Mouse (Mus musculus): ENCODE data around the gene Arnt. TPM values are rescaled to one million over a fixed set of nuclear protein-coding genes. Genes with fewer than 3 reads are reported as not detected.

The Arnt gene
- polyA plus RNA-seq, 3 experiments from 2014 or later, result 33.1 to 43.5 (median 36.8) TPM

GRCm38 (mm10) chr3:95531025-95531424 is 96.8 kb downstream of the Arnt start:
- no peak for ATAC-seq

GRCm38 (mm10) chr3:95533364-95533763 is 99.2 kb downstream of the Arnt start:
- no peak for ATAC-seq

DNA sequence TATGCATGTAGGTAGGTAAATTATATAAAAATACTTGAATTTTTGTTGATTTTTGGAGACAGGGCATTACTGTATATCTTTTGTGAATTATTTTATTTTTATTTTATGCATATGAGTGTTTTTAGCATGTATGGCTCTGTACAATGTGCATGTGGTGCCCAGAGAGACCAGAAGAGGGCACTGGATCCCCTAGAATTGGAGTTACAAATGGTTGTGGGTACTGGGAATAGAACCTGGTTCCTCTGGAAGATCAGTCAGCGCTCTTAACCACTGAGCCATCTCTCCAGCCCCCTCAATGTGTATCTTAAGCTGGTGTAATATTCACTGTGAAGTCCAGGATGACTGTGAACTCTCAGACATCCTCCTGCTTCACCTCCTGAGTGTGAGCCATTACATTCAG is 100.7 kb downstream of the Arnt start:
- no peak for ATAC-seq

DNA sequence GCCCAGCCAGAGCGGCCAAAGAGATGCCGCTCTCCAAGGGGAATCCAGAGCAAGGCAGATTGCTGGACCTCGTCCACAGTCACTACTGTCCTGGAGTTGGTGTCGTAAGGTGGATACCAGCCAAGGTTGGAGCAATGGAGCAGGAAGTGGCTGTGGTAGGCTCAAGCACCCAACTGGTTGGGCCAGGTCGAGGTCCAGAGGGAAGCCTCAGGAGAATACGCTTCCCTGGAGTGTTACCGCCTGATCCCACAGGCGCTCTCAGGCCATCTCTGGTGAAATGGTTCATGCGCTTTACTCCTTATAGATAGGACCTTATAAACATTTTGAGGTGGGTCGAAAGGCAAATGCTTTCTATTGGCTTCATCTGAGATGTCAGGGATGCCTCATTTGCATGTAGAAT is 104.7 kb downstream of the Arnt start:
- ATAC-seq, result no peak

DNA sequence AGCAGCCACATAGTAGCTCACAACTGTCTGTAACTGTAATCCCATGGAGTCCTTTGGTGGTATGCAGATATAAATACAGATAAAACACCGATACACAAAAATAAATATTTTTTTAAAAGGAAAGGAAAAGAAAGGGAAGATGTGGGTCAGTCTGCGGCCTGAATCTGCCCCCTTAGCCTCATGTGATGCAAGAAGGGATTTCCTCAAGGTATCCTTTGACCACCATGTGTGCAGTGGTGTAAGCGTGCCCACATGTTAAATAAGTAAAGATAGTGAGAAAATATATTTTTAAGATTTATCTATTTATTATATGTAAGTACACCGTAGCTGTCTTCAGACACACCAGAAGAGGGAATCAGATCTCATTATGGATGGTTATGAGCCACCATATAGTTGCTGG is 105.6 kb downstream of the Arnt start:
- no peak for ATAC-seq

- peak; percentile 66 for ATAC-seq
Observed at GRCm38 (mm10) chr3:95541186-95541585, 107.0 kb downstream of the Arnt start.

- ATAC-seq, result no peak
Observed at GRCm38 (mm10) chr3:95542171-95542570, 108.0 kb downstream of the Arnt start.

GRCm38 (mm10) chr3:95542981-95543380 is 108.8 kb downstream of the Arnt start:
- no peak for ATAC-seq

Other genes with a start within 250 kb of the Arnt start
- 10 to 100 TPM; 28.0 to 52.1 (median 31.8) TPM for gene Gabpb2, start 216.5 kb upstream of the Arnt start, polyA plus RNA-seq (2017; shearing (Covaris generic))
- gene Cdc42se1, start 205.7 kb upstream of the Arnt start, polyA plus RNA-seq (2017; shearing (Covaris generic)), result 100 to 1,000 TPM; 179 to 293 (median 202) TPM
- 10 to 100 TPM; 17.5 to 21.6 (median 18.8) TPM for gene Mllt11, start 202.2 kb upstream of the Arnt start, polyA plus RNA-seq (2017; shearing (Covaris generic))
- gene Gm128, start 192.8 kb upstream of the Arnt start, polyA plus RNA-seq (2017; shearing (Covaris generic)), result under 1 TPM; 0.49 to 0.94 (median 0.85) TPM
- under 1 TPM in 1 of 3 experiments, not detected in 2; 0.52 TPM for gene Bnipl, start 183.2 kb upstream of the Arnt start, polyA plus RNA-seq (2017; shearing (Covaris generic))
- gene Mindy1, start 153.0 kb upstream of the Arnt start, polyA plus RNA-seq (2017; shearing (Covaris generic)), result 10 to 100 TPM; 17.8 to 18.5 (median 18.3) TPM
- gene Prune1, start 152.3 kb upstream of the Arnt start, polyA plus RNA-seq (2017; shearing (Covaris generic)), result 10 to 100 TPM in 1 of 3 experiments, 1 to 10 TPM in 2; 7.5 to 11.0 (median 8.8) TPM
- under 1 TPM; 0.64 to 0.92 (median 0.91) TPM for gene Anxa9, start 127.2 kb upstream of the Arnt start, polyA plus RNA-seq (2017; shearing (Covaris generic))
- 100 to 1,000 TPM; 151 to 215 (median 154) TPM for gene Cers2, start 119.6 kb upstream of the Arnt start, polyA plus RNA-seq (2017; shearing (Covaris generic))
- 10 to 100 TPM; 16.9 to 24.2 (median 18.5) TPM for gene Setdb1, start 77.2 kb upstream of the Arnt start, polyA plus RNA-seq (2017; shearing (Covaris generic))
- not detected for gene 4930558C23Rik, start 31.5 kb upstream of the Arnt start, polyA plus RNA-seq (2017; shearing (Covaris generic))
- under 1 TPM in 1 of 3 experiments, not detected in 2; 0.44 TPM for gene Ctsk, start 64.9 kb downstream of the Arnt start, polyA plus RNA-seq (2017; shearing (Covaris generic))
- gene Ctss, start 92.4 kb downstream of the Arnt start, polyA plus RNA-seq (2017; shearing (Covaris generic)), result 100 to 1,000 TPM; 244 to 569 (median 448) TPM
- gene Hormad1, start 125.3 kb downstream of the Arnt start, polyA plus RNA-seq (2017; shearing (Covaris generic)), result not detected
- 10 to 100 TPM; 28.1 to 37.0 (median 31.5) TPM for gene Golph3l, start 154.5 kb downstream of the Arnt start, polyA plus RNA-seq (2017; shearing (Covaris generic))
- gene Ensa, start 190.6 kb downstream of the Arnt start, polyA plus RNA-seq (2017; shearing (Covaris generic)), result 10 to 100 TPM; 68.7 to 89.9 (median 76.3) TPM
- gene Mcl1, start 224.4 kb downstream of the Arnt start, polyA plus RNA-seq (2017; shearing (Covaris generic)), result 10 to 100 TPM; 50.5 to 86.1 (median 61.6) TPM